Mouse (Mus musculus): ENCODE measurements around the gene Nt5c.
"Not testable (repeated sequence)": the region's sequence is repeated elsewhere in the genome, so short reads cannot be mapped to it uniquely, and the experiment has no call there.

GRCm38 (mm10) chr11:115476630-115477029 lies 15.0 kb downstream of the Nt5c start:
- not testable (repeated sequence) for TF ChIP-seq CTCF (IDR thresholded peaks at IDR 0.05; ENCODE audit: borderline replicate concordance, extremely low read depth, insufficient read depth, insufficient read length); POLR2A (IDR thresholded peaks at IDR 0.05; ENCODE audit: borderline replicate concordance, extremely low read depth, insufficient read depth, insufficient read length, poor library complexity, severe bottlenecking)

Data from brain, embryonic 14.5 days (tissue).